Mouse (Mus musculus) brain, embryonic 14.5 days (tissue): ENCODE data around the gene Slc27a5.

Source experiments
- CTCF ChIP-seq: fragments of 200-500 bp; IDR thresholded peaks from 2 replicates; pipeline ENCODE4 v1.5.1; 2012; ENCODE audit warnings: inconsistent platforms, mild to moderate bottlenecking, moderate library complexity, borderline replicate concordance; ENCODE audit not compliant: insufficient read depth, insufficient read length; ENCODE audit errors: extremely low read depth
- POLR2A ChIP-seq: fragments of 200-500 bp; IDR thresholded peaks from 2 replicates; pipeline ENCODE4 v1.6.1; 2012; ENCODE audit warnings: mild to moderate bottlenecking, inconsistent platforms, borderline replicate concordance; ENCODE audit not compliant: poor library complexity, insufficient read depth, insufficient read length, severe bottlenecking; ENCODE audit errors: extremely low read depth

DNA sequence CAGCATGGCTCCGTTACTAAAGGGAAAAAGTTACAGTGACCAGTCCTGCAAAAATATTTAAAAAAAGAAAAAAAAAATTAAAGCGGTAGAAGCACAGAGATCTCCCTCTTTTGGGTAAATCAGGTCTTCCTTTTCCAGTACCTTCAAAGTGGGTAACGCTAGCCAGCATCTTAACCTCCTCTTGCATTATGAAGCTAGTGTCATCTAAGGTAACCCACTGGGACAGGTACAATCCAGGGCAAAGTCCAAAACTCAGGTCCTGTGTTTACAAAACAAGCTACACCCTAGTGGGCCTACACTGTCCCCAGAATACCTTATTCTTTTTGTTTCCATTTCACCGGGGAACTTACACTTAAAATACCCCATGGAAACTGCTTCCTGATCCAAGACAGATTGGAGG is 15.7 kb upstream of the Slc27a5 start:
- TF ChIP-seq POLR2A (no peak), CTCF (no peak)
